Mouse (Mus musculus) embryonic facial prominence, embryonic 12.5 days (tissue): ENCODE data around the gene Zfp263. TPM values are rescaled to one million over a fixed set of nuclear protein-coding genes. Genes with fewer than 3 reads are reported as not detected.

Source experiments
- ATAC-seq: fragments of 200-750 bp; cut with Nextera tagmentation; 2 replicates; pipeline ENCODE4 v1.8.0; 2017; ENCODE audit not compliant: insufficient number of reproducible peaks, insufficient read depth, low FRiP score, low TSS enrichment
- H3K27ac ChIP-seq: fragments of 300-500 bp; sonication (generic); 2 replicates; pipeline ENCODE4 v1.5.1; 2016; ENCODE audit warnings: mild to moderate bottlenecking
- H3K27me3 ChIP-seq: fragments of 300-500 bp; sonication (generic); 2 replicates; pipeline ENCODE4 v1.6.1; 2016; ENCODE audit warnings: mild to moderate bottlenecking, moderate library complexity
- H3K36me3 ChIP-seq: fragments of 300-500 bp; sonication (generic); 2 replicates; pipeline ENCODE4 v1.6.1; 2016; ENCODE audit warnings: mild to moderate bottlenecking
- H3K4me1 ChIP-seq: fragments of 300-500 bp; sonication (generic); 2 replicates; pipeline ENCODE4 v1.6.1; 2016
- H3K4me2 ChIP-seq: fragments of 300-500 bp; sonication (generic); replicated peaks from 2 replicates; pipeline ENCODE4 v1.6.1; 2016; ENCODE audit warnings: mild to moderate bottlenecking, moderate library complexity
- H3K4me3 ChIP-seq: fragments of 300-500 bp; sonication (generic); 2 replicates; pipeline ENCODE4 v1.5.1; 2016; ENCODE audit warnings: mild to moderate bottlenecking
- H3K9ac ChIP-seq: fragments of 300-500 bp; sonication (generic); 2 replicates; pipeline ENCODE4 v1.6.1; 2016; ENCODE audit warnings: mild to moderate bottlenecking, moderate library complexity
- H3K9me3 ChIP-seq: fragments of 300-500 bp; sonication (generic); 2 replicates; pipeline ENCODE4 v1.6.1; 2016; ENCODE audit warnings: mild to moderate bottlenecking, moderate library complexity
- WGBS: fragments of 180-500 bp; shearing (Covaris S2); methylation state at CpG from one replicate; pipeline ENCODE4 v1.1.7; 2016; 5-methylcytosine and 5-hydroxymethylcytosine counted together
- polyA plus RNA-seq: library from polyadenylated mRNA; unstranded; fragments of >200 nt; fragmentation: Nextera tagmentation; extraction: Ambion mirVana; gene quantifications from 2 replicates; pipeline ENCODE4 v1.2.1, GENCODE M21; 2016

Zfp263 gene
- polyA plus RNA-seq, 1 experiment from 2014 or later, result 57.6 TPM

- Histone ChIP-seq H3K9me3 (peaks cover 14% of the 10 kb centered on the region), H3K4me1 (peaks cover 15% of the 10 kb centered on the region), H3K9ac (peak overlapping the region; percentile 85), H3K27ac (peak overlapping the region; percentile 83), H3K27me3 (no peaks in the 10 kb centered on the region), H3K4me3 (peak overlapping the region; percentile 93), H3K4me2 (peak overlapping the region; percentile 93), H3K36me3 (peaks cover 34% of the 10 kb centered on the region)
- WGBS, result 1% methylated on average over 32 of the region's 32 CpGs
- ATAC-seq, result no peak; the same call in 1 of the 2 replicates
Observed at GRCm38 (mm10) chr16:3744186-3744700, 350 bp downstream of the Zfp263 start.

- Histone ChIP-seq H3K9me3 (peaks cover 24% of the 10 kb centered on the region), H3K27ac (no peak overlapping the region), H3K27me3 (no peaks in the 10 kb centered on the region), H3K4me1 (peaks cover 15% of the 10 kb centered on the region), H3K9ac (no peak overlapping the region; the same call in 1 of the 2 replicates), H3K36me3 (peaks cover 47% of the 10 kb centered on the region), H3K4me3 (peak overlapping the region; percentile 93), H3K4me2 (peak overlapping the region; percentile 93)
- ATAC-seq, result no peak
- 92% methylated on average over 4 of the region's 4 CpGs for WGBS
Observed at GRCm38 (mm10) chr16:3745656-3746055, 1.8 kb downstream of the Zfp263 start.

GRCm38 (mm10) chr16:3748976-3749375 is 5.1 kb downstream of the Zfp263 start:
- 96% methylated on average over 3 of the region's 3 CpGs for WGBS
- Histone ChIP-seq H3K4me3 (no peak overlapping the region), H3K9me3 (peaks cover 24% of the 10 kb centered on the region), H3K4me2 (no peak overlapping the region), H3K9ac (no peak overlapping the region), H3K27ac (no peak overlapping the region), H3K36me3 (peaks cover 66% of the 10 kb centered on the region), H3K27me3 (no peaks in the 10 kb centered on the region), H3K4me1 (peaks cover 15% of the 10 kb centered on the region)
- ATAC-seq, result no peak

GRCm38 (mm10) chr16:3771603-3772002 is 27.7 kb downstream of the Zfp263 start:
- no peak overlapping the region for H3K4me2 ChIP-seq
- no peaks in the 10 kb centered on the region for H3K9me3 ChIP-seq
- H3K9ac ChIP-seq, result no peak overlapping the region
- no peaks in the 10 kb centered on the region for H3K4me1 ChIP-seq
- 96% methylated on average over 4 of the region's 4 CpGs for WGBS
- no peak overlapping the region for H3K27ac ChIP-seq
- H3K36me3 ChIP-seq, result no peaks in the 10 kb centered on the region
- H3K4me3 ChIP-seq, result no peak overlapping the region
- ATAC-seq, result no peak
- no peaks in the 10 kb centered on the region for H3K27me3 ChIP-seq

- Histone ChIP-seq H3K4me3 (no peak overlapping the region), H3K4me1 (no peaks in the 10 kb centered on the region), H3K9ac (no peak overlapping the region), H3K9me3 (no peaks in the 10 kb centered on the region), H3K27me3 (no peaks in the 10 kb centered on the region), H3K27ac (no peak overlapping the region), H3K36me3 (no peaks in the 10 kb centered on the region), H3K4me2 (no peak overlapping the region)
- no peak for ATAC-seq
- 78% methylated on average over 3 of the region's 3 CpGs for WGBS
Observed at GRCm38 (mm10) chr16:3776365-3776764, 32.5 kb downstream of the Zfp263 start.

GRCm38 (mm10) chr16:3777986-3778385 is 34.1 kb downstream of the Zfp263 start:
- no peaks in the 10 kb centered on the region for H3K36me3 ChIP-seq
- WGBS, result 75% methylated on average over 3 of the region's 3 CpGs
- no peak overlapping the region for H3K4me2 ChIP-seq

GRCm38 (mm10) chr16:3781237-3781636 is 37.3 kb downstream of the Zfp263 start:
- ATAC-seq, result no peak

More at GRCm38 (mm10) chr16:3777986-3778385, 34.1 kb downstream of the Zfp263 start:
- Histone ChIP-seq H3K27ac (no peak overlapping the region), H3K27me3 (no peaks in the 10 kb centered on the region), H3K9ac (no peak overlapping the region), H3K9me3 (no peaks in the 10 kb centered on the region), H3K4me1 (no peaks in the 10 kb centered on the region), H3K4me3 (no peak overlapping the region)
- ATAC-seq, result no peak

GRCm38 (mm10) chr16:3788394-3788793 is 44.5 kb downstream of the Zfp263 start:
- Histone ChIP-seq H3K4me3 (no peak overlapping the region), H3K27me3 (no peaks in the 10 kb centered on the region), H3K9me3 (no peaks in the 10 kb centered on the region), H3K36me3 (no peaks in the 10 kb centered on the region), H3K9ac (no peak overlapping the region), H3K27ac (no peak overlapping the region), H3K4me1 (no peaks in the 10 kb centered on the region), H3K4me2 (no peak overlapping the region)
- ATAC-seq, result no peak

More at GRCm38 (mm10) chr16:3781237-3781636, 37.3 kb downstream of the Zfp263 start:
- Histone ChIP-seq H3K27me3 (no peaks in the 10 kb centered on the region), H3K4me3 (no peak overlapping the region), H3K27ac (no peak overlapping the region), H3K36me3 (no peaks in the 10 kb centered on the region), H3K9ac (no peak overlapping the region), H3K9me3 (no peaks in the 10 kb centered on the region), H3K4me2 (no peak overlapping the region), H3K4me1 (no peaks in the 10 kb centered on the region)

Other genes starting within 250 kb of the Zfp263 start
- not detected in 2 replicates for gene Olfr161, start 153.1 kb upstream of the Zfp263 start, polyA plus RNA-seq
- gene Mefv, start 26.0 kb upstream of the Zfp263 start, polyA plus RNA-seq, result not detected in 2 replicates
- 0.42 and 0.59 TPM in 2 replicates for gene Olfr15, start 86.8 kb downstream of the Zfp263 start, polyA plus RNA-seq
- gene Zfp174, start 103.2 kb downstream of the Zfp263 start, polyA plus RNA-seq, result 1.7 and 1.9 TPM in 2 replicates
- 56.6 and 58.3 TPM in 2 replicates for gene Naa60, start 128.3 kb downstream of the Zfp263 start, polyA plus RNA-seq
- gene Zfp597, start 140.5 kb downstream of the Zfp263 start, polyA plus RNA-seq, result 6.1 and 8.3 TPM in 2 replicates
- gene Gm20695, start 140.6 kb downstream of the Zfp263 start, polyA plus RNA-seq, result 2.1 and 2.3 TPM in 2 replicates
- 8.8 and 9.6 TPM in 2 replicates for gene 1700037C18Rik, start 164.6 kb downstream of the Zfp263 start, polyA plus RNA-seq
- gene Cluap1, start 164.7 kb downstream of the Zfp263 start, polyA plus RNA-seq, result 32.6 and 33.1 TPM in 2 replicates
- 0.79 and 0.99 TPM in 2 replicates for gene Nlrc3, start 232.5 kb downstream of the Zfp263 start, polyA plus RNA-seq